Mouse (Mus musculus): ENCODE results near the gene Bdp1. TPM values are rescaled to one million over a fixed set of nuclear protein-coding genes. Genes with fewer than 3 reads are reported as not detected.
A peak's percentile ranks its signal among the peaks of the same experiment; 100 is the strongest.

Gene Bdp1
- polyA plus RNA-seq, 1 experiment from 2014 or later: 18.0 TPM

- ATAC-seq: peak; percentile 100
- DNase-seq (ENCODE audit: low spot score): peak; percentile 96
- H3K9me3 ChIP-seq (replicated peaks; ENCODE audit: control insufficient read depth, low read length): no peaks in the 10 kb centered on the region
- peak within 1 kb of the TSS; percentile 88 for H3K4me2 ChIP-seq (ENCODE audit: low read length)
- H3K27ac ChIP-seq (ENCODE audit: low read depth, low read length): peak within 1 kb of the TSS; percentile 41; the same call in 1 of the 2 replicates
- peaks cover 6% of the 10 kb centered on the region; the same call in 1 of the 2 replicates for H3K36me3 ChIP-seq (ENCODE audit: control insufficient read depth, insufficient read depth, low read length)
- H3K4me1 ChIP-seq (ENCODE audit: control insufficient read depth, insufficient read depth, low read length): peaks cover 11% of the 10 kb centered on the region
- 5% methylated on average over 47 of the region's 47 CpGs for WGBS
- H3K4me3 ChIP-seq (ENCODE audit: low read depth, low read length): peak within 1 kb of the TSS; percentile 68
- peak within 1 kb of the TSS; percentile 80 for H3K9ac ChIP-seq (ENCODE audit: low read length)
- H3K27me3 ChIP-seq (replicated peaks; ENCODE audit: control insufficient read depth, insufficient read depth, low read length): no peaks in the 10 kb centered on the region
Observed at GRCm38 (mm10) chr13:100014906-100015895, 88.7 kb downstream of the Bdp1 start, which contains the start of gene Mccc2. Gene Mccc2 (minus strand): TSS chr13:100015639.

- H3K4me2 ChIP-seq (ENCODE audit: low read length): no peak overlapping the region
- H3K9me3 ChIP-seq (replicated peaks; ENCODE audit: control insufficient read depth, low read length): no peaks in the 10 kb centered on the region
- H3K4me3 ChIP-seq (ENCODE audit: low read depth, low read length): no peak overlapping the region
- no peak overlapping the region for H3K27ac ChIP-seq (ENCODE audit: low read depth, low read length)
- no peak for ATAC-seq
- H3K36me3 ChIP-seq (ENCODE audit: control insufficient read depth, insufficient read depth, low read length): no peaks in the 10 kb centered on the region
- no peaks in the 10 kb centered on the region for H3K27me3 ChIP-seq (replicated peaks; ENCODE audit: control insufficient read depth, insufficient read depth, low read length)
- no peak overlapping the region for H3K9ac ChIP-seq (ENCODE audit: low read length)
- DNase-seq (ENCODE audit: low spot score): no peak
- WGBS: 90% methylated on average over 12 of the region's 12 CpGs
- no peaks in the 10 kb centered on the region for H3K4me1 ChIP-seq (ENCODE audit: control insufficient read depth, insufficient read depth, low read length)
Observed at GRCm38 (mm10) chr13:100005911-100006496, 97.9 kb downstream of the Bdp1 start.

- Histone ChIP-seq H3K4me1 (ENCODE audit: control insufficient read depth, insufficient read depth, low read length) (no peaks in the 10 kb centered on the region), H3K4me3 (ENCODE audit: low read depth, low read length) (no peak overlapping the region), H3K9ac (ENCODE audit: low read length) (no peak overlapping the region), H3K27me3 (replicated peaks; ENCODE audit: control insufficient read depth, insufficient read depth, low read length) (no peaks in the 10 kb centered on the region), H3K36me3 (ENCODE audit: control insufficient read depth, insufficient read depth, low read length) (no peaks in the 10 kb centered on the region), H3K9me3 (replicated peaks; ENCODE audit: control insufficient read depth, low read length) (no peaks in the 10 kb centered on the region), H3K4me2 (ENCODE audit: low read length) (no peak overlapping the region), H3K27ac (ENCODE audit: low read depth, low read length) (no peak overlapping the region)
- DNase-seq (ENCODE audit: low spot score) (peak; percentile 88), ATAC-seq (peak; percentile 74)
- WGBS: 33% methylated on average over 5 of the region's 5 CpGs
Observed at GRCm38 (mm10) chr13:100001790-100002196, 102.1 kb downstream of the Bdp1 start.

GRCm38 (mm10) chr13:99999078-99999477 lies 104.8 kb downstream of the Bdp1 start:
- no peak for DNase-seq (ENCODE audit: low spot score)

GRCm38 (mm10) chr13:99998099-99998498 lies 105.8 kb downstream of the Bdp1 start:
- Histone ChIP-seq H3K4me2 (ENCODE audit: low read length) (no peak overlapping the region), H3K9ac (ENCODE audit: low read length) (no peak overlapping the region), H3K27me3 (replicated peaks; ENCODE audit: control insufficient read depth, insufficient read depth, low read length) (no peaks in the 10 kb centered on the region), H3K9me3 (replicated peaks; ENCODE audit: control insufficient read depth, low read length) (no peaks in the 10 kb centered on the region), H3K4me3 (ENCODE audit: low read depth, low read length) (no peak overlapping the region), H3K36me3 (ENCODE audit: control insufficient read depth, insufficient read depth, low read length) (no peaks in the 10 kb centered on the region), H3K27ac (ENCODE audit: low read depth, low read length) (no peak overlapping the region), H3K4me1 (ENCODE audit: control insufficient read depth, insufficient read depth, low read length) (no peaks in the 10 kb centered on the region)
- DNase-seq (ENCODE audit: low spot score): no peak
- 90% methylated on average over 3 of the region's 3 CpGs for WGBS
- 0 out of 2 replicates have a peak, but pooled peaks have one; percentile 29 for ATAC-seq

More at GRCm38 (mm10) chr13:99999078-99999477, 104.8 kb downstream of the Bdp1 start:
- Histone ChIP-seq H3K9ac (ENCODE audit: low read length) (no peak overlapping the region), H3K4me1 (ENCODE audit: control insufficient read depth, insufficient read depth, low read length) (no peaks in the 10 kb centered on the region), H3K36me3 (ENCODE audit: control insufficient read depth, insufficient read depth, low read length) (no peaks in the 10 kb centered on the region), H3K4me3 (ENCODE audit: low read depth, low read length) (no peak overlapping the region), H3K4me2 (ENCODE audit: low read length) (no peak overlapping the region), H3K27ac (ENCODE audit: low read depth, low read length) (no peak overlapping the region), H3K27me3 (replicated peaks; ENCODE audit: control insufficient read depth, insufficient read depth, low read length) (no peaks in the 10 kb centered on the region), H3K9me3 (replicated peaks; ENCODE audit: control insufficient read depth, low read length) (no peaks in the 10 kb centered on the region)
- 83% methylated on average over 3 of the region's 3 CpGs for WGBS
- ATAC-seq: no peak

GRCm38 (mm10) chr13:99989592-99989991 lies 114.3 kb downstream of the Bdp1 start:
- Histone ChIP-seq H3K4me1 (ENCODE audit: control insufficient read depth, insufficient read depth, low read length) (no peaks in the 10 kb centered on the region), H3K9ac (ENCODE audit: low read length) (no peak overlapping the region), H3K4me3 (ENCODE audit: low read depth, low read length) (no peak overlapping the region), H3K27ac (ENCODE audit: low read depth, low read length) (no peak overlapping the region), H3K9me3 (replicated peaks; ENCODE audit: control insufficient read depth, low read length) (no peaks in the 10 kb centered on the region), H3K4me2 (ENCODE audit: low read length) (no peak overlapping the region), H3K27me3 (replicated peaks; ENCODE audit: control insufficient read depth, insufficient read depth, low read length) (no peaks in the 10 kb centered on the region), H3K36me3 (ENCODE audit: control insufficient read depth, insufficient read depth, low read length) (0 out of 2 replicates have a peak, but pooled peaks cover 3% of the 10 kb centered on the region)
- DNase-seq (ENCODE audit: low spot score): no peak
- ATAC-seq: no peak
- 89% methylated on average over 4 of the region's 4 CpGs for WGBS

- no peak overlapping the region for H3K4me3 ChIP-seq (ENCODE audit: low read depth, low read length)
- DNase-seq (ENCODE audit: low spot score) (no peak), ATAC-seq (no peak)
- 0 out of 2 replicates have a peak, but pooled peaks cover 3% of the 10 kb centered on the region for H3K36me3 ChIP-seq (ENCODE audit: control insufficient read depth, insufficient read depth, low read length)
- H3K9me3 ChIP-seq (replicated peaks; ENCODE audit: control insufficient read depth, low read length): no peaks in the 10 kb centered on the region
- H3K4me2 ChIP-seq (ENCODE audit: low read length): no peak overlapping the region
- no peak overlapping the region for H3K27ac ChIP-seq (ENCODE audit: low read depth, low read length)
- 80% methylated on average over 1 of the region's 1 CpGs for WGBS
- no peaks in the 10 kb centered on the region for H3K4me1 ChIP-seq (ENCODE audit: control insufficient read depth, insufficient read depth, low read length)
- H3K27me3 ChIP-seq (replicated peaks; ENCODE audit: control insufficient read depth, insufficient read depth, low read length): no peaks in the 10 kb centered on the region
- no peak overlapping the region for H3K9ac ChIP-seq (ENCODE audit: low read length)
Observed at GRCm38 (mm10) chr13:99983320-99983719, 120.5 kb downstream of the Bdp1 start.

- H3K27me3 ChIP-seq (replicated peaks; ENCODE audit: control insufficient read depth, insufficient read depth, low read length): no peaks in the 10 kb centered on the region
- no peaks in the 10 kb centered on the region for H3K4me1 ChIP-seq (ENCODE audit: control insufficient read depth, insufficient read depth, low read length)
- H3K9me3 ChIP-seq (replicated peaks; ENCODE audit: control insufficient read depth, low read length): no peaks in the 10 kb centered on the region
- WGBS: 44% methylated on average over 2 of the region's 2 CpGs
- no peak overlapping the region for H3K27ac ChIP-seq (ENCODE audit: low read depth, low read length)
- H3K9ac ChIP-seq (ENCODE audit: low read length): no peak overlapping the region
- peaks cover 6% of the 10 kb centered on the region; the same call in 1 of the 2 replicates for H3K36me3 ChIP-seq (ENCODE audit: control insufficient read depth, insufficient read depth, low read length)
- no peak for ATAC-seq
- no peak for DNase-seq (ENCODE audit: low spot score)
- H3K4me2 ChIP-seq (ENCODE audit: low read length): no peak overlapping the region
- no peak overlapping the region for H3K4me3 ChIP-seq (ENCODE audit: low read depth, low read length)
Observed at GRCm38 (mm10) chr13:99979406-99979805, 124.5 kb downstream of the Bdp1 start.
